Mouse (Mus musculus): ENCODE results near the gene Il11ra1.
A peak's percentile ranks its signal among the peaks of the same experiment; 100 is the strongest.
"Not testable (repeated sequence)": the region's sequence is repeated elsewhere in the genome, so short reads cannot be mapped to it uniquely, and the experiment has no call there.

Il11ra1 gene

DNA sequence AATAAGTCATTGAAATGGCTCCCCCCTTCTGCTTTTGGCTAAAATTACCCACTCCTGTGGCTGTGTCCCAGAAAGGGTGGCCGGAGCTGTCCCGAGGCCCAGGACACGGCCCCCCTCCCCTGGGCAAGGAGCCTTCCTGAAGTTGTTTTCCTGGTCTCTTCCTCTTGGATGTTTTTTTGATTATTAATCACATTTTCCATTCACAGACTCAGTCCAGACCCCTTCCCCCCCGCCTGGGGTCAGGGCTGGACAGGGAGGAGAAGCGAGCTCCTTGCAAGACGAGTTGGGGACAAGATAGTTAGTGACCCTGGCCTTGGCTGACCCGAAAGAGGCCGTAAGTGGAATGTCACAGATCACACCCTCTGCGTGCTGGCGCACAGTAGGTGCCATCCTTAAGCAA is at the start of gene Il11ra1:
Gene Il11ra1, plus strand, starts transcription at position 207 of the 400 bp plus-strand sequence.
- DNase-seq (ENCODE audit: low spot score) = not testable (repeated sequence)

DNA sequence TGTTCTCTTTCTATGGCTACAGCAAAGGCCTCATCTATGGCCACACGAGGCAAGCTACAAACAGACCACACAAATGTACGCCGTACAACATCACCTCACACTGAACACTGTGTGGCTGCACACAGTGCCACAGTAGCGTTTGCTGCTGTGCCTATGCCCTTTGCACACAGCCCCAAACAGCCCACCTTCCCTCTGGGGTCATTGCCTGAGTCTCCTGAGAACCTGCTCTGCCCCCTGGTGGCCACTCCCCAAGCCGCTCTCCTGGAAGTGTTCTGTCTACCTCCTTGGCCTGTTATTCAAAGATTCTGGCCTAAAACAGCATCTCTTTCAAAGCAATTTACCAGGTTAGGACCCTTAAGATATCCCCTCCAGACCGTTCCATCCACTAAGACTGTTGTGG is 46.5 kb upstream of the Il11ra1 start:
- DNase-seq (ENCODE audit: low spot score) = peak; percentile 53

DNA sequence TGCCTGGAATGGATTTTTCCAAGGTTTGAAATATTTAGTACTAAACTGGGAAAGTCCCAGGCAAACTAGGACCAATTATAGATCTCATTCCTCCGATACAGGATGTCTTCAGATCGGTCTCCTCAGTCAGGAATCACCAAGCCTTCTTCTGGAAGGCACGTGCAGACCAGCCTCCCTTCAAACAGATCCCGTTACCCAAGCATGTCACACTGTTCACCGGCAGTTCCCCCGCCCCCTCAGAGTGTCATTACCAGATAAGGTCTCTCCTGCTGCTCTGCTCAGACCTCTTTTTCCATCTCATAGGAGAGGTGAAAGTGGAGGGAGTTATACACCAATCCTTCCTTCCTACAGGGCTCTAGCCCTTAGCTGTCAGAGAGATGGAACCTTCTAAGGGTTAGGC is 46.1 kb upstream of the Il11ra1 start:
- DNase-seq (ENCODE audit: low spot score) = no peak

DNA sequence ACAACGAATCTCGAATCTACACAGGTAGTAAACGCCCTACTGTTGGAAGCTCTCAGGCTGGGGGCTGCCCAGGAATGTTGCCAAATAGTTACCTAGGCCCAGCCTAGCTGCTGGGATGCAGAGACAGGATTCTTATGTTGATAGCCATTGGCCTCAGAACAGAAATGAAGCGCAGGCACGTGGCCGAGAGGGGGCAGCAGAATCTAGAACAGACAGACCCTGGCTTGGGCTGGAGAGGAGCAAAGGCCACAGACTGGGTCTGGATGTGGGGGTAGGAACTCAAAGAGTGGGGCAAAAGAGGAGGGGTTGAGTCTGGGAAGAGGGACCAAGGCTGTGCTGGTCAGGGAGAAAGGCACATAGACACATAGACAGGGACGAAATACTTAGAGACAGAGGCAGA is 45.6 kb upstream of the Il11ra1 start:
- no peak for DNase-seq (ENCODE audit: low spot score)

DNA sequence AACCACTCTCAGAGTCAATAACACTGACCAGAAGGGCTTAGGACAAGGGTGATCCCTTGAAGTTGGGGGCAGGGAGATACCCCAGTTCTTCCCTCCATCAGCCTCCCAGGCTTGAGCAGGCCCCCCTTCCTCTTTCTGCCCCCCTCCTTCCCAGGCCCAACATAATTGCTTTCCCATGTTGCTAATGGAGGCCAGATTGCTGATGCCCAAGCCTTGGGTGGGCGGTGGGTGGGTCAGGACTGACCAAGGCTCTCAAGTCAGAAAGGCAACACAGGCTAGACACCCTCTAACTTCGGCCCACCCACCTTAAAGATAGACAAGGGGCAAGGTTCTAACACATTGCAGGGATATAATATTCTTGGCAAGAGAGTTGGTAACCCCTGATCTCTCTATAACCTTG is 44.3 kb upstream of the Il11ra1 start:
- no peak for DNase-seq (ENCODE audit: low spot score)

DNA sequence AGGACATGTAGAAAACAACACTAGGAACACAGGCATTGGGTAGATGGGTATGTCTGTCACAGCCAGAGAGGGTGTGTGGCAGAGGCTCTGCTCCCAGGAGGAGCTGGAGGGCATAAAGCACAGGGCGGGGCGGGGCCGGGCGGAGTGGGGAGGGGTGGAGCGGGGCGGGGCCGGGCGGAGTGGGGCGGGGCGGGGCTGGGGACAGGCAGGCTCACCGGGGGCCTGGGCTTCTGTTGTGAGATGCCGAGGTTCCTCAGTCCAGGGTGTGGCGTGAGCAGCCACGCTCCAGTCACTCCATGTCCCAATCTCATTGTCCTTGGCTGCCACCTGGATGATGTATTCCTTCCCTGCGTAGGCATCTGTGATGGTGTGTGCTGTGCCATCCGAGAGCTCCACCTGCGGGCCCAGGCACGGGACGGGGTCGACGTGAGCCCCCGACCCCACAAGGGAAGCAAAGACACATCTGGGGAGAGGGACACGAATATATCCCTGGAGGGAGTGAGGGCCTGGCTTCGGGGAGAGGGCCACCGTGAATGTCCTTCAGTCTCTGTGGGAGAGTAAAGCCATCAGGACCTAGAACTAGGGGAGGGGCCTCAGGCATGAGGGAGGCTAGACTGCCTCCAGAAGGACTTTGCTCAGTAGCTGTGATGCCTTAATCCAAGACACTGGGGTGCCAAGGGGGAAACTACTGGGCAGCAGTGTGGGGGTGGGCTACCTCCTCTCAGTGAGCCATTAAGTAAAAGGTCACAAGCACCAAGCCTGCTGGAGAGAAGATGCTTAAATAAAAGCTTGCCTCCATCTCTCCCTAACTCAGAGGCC is 41.0 kb upstream of the Il11ra1 start:
- no peak for DNase-seq (ENCODE audit: low spot score)

DNA sequence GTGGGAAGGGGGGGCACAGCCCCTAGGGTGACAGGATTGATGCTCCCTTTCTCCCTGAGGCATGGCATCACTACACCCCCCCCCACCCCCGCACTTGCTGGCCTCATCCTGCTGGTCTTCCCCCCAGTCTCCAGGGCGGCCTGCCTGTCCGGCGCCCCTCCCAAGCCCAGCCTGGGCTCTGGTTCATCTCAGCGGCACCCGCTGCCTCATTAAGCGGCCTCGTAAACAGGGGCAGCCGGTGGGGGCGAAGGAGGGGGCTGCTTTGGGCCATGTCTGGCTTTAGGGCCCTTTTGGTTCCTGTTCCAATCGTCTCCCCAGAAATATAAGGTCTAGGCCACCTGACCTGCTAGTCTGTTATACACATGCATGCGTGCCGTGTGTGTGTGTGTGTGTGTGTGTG is 40.2 kb upstream of the Il11ra1 start:
- no peak for DNase-seq (ENCODE audit: low spot score)

DNA sequence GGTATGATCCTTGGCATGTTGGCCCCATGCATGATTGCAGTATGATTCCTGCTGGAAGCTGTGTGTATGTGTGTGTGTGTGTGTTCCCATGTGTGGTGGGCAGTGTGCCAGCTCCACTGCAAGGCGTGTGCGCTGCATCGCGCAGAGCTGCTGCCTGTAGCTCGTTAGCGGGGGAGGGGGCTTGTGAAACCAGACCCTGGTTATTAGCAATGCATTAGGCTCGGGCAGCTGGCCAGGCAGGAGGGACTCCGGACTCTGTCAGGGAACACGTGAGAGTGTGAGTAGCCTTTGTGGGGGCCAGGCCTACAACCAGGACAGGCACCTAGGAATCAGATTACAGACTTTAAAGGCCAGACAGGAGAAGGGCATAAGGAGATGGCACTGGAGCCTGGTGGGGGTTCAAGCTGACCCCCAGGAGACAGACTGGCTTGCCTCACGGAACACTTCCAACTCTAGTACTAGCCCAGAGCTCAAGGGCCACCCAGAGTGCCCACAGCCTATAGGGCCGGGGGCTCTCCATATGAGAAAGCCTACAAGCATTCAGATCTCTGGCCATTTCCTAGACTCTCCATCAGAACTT is 38.8 kb upstream of the Il11ra1 start:
- DNase-seq (ENCODE audit: low spot score) = peak; percentile 40

DNA sequence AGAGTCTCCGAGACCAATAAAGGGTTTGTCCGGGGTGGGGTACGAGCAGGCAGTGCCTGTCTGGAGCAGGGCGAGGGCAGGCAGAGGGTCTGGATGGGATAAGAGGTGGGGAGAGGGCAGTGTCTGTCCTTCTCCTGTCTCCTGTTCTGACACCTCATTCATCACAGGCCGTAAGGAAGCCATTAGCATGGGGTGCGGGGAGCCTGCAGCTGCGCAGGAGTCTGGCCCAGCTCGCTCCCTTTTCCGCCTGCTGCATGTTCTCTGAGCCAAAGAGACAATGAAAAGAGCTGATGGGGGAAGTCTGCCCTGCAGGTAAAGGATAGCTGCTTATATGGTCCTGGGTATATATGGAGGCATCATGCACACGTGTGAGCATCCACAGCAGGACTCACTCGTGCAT is 37.1 kb upstream of the Il11ra1 start:
- DNase-seq (ENCODE audit: low spot score) = no peak

DNA sequence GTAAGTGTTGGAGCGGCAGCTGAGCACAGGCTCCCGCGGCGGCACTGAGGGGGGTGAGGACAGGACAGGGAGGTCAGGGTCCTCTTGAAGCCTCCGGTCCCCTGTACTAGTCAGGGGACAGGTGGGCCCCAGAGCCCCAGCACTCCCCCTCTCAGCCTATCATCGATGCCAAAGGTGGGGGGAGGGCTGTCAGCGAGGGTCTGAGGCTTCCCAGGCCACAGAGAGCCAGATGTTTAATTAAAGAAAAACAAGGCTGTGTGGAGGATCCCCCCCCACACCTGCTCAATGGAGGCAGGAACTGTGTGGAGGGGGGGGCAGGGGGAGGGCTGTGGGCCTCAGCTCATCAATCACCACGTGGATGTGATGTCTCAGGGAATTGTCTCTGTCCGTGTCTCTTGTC is 36.2 kb upstream of the Il11ra1 start:
- no peak for DNase-seq (ENCODE audit: low spot score)

DNA sequence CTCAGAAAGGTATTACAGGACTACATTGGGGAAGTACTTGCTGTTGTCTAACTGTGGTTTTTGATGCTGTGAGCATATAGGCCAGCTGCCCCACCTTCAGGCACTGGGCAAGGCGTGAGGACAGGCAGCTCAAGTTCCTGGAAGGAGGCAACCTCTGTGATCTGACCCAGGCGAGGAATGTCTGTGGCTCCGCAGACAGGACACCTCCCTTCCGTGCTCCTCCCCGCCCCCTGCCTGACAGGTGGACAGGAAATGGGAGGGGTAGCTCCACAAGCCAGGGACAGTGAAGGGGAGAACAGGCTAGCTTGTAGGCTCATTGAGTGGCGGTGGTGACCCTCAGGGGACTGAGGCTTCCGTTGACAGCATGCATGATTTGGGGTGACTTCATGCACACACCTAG is 35.3 kb upstream of the Il11ra1 start:
- no peak for DNase-seq (ENCODE audit: low spot score)

DNA sequence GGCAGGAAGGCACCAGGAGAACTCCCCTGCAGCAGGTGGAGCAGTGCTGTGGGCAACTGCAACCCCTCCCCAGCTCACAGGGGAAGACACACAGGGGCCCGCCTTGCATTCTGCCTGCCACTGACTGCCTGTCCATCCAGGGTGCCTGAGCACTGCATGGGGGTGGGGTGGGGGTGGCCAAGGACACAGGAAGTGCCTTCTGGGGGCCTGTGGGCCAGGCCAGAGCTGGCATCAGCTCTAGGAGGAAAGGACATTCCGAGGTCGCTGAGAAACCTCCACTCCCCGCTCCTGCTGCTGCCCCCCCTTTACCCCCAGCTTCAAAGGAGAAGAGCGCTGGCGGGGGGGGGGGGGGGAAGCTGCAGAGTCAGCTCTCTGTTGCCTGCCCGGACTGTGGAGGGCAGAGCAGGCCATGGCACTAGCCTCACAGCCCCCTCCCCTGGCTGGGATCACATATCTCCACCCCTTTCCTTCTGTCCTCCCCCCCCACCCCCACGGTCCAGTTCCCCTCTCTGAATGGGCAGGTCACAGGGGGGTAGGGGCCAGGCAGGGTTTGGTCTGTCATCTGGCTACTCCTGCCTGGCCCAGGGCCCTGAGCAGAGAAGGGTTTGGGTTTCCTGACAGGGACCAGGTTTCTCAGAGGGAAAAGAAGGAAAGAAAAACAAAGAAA is 34.6 kb upstream of the Il11ra1 start:
- DNase-seq (ENCODE audit: low spot score) = no peak

DNA sequence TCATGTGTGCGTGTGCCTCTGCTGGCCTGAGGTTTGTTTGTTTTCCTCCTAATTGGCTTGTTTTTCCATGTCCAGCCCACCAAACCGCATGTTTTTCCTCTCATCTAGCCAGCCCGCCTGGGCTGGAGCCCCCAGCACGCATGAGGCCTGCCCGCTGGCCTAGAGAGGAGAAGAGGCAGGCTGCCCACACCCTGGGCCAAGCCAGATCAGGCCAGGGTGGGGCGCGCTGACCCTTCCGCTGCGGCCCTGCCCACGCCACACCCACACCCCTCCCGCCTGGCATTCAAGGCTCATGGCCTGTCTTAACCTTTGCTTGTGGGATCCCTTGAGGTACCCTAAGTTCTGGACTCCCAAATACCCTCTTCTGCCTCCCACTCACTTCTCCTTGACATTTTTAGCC is 33.1 kb upstream of the Il11ra1 start:
- no peak for DNase-seq (ENCODE audit: low spot score)

DNA sequence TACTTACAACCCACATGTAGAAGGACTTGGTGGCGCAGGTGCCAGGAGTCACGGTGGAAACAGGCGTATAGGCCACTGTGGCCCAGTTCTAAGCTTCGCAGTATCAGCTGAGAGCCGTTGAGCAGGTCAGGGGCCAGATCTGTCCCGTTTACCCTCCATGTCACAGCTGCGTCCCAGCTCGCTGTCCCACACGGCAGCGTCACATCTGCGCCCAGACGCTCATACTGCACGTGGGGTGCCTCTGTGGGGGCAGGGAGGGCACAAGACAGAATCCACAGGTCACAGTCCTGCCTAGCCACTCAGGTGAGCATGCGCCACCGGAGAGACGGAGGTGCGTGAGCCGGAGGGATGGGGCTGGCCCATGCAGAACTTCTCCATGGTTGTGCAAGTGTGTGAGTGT is 29.0 kb upstream of the Il11ra1 start:
- no peak for DNase-seq (ENCODE audit: low spot score)

DNA sequence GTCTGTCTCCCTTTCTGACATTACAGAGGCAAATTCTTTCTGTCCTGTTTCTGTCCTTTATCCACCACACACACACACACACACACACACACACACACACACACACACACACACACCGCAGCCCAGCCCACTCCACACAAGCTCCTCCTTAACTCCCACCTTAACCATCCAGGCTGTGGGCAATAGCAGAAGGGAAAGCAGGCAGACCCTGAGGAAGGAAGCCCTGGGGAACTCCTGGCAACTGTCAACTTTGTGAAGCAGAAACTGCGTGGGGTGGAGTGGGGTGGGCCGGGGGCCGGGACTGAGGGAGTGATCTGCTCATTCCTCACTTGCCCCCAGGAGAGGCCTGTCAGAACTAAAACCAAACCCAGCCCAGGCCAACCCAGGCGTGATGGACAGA is 28.3 kb upstream of the Il11ra1 start:
- no peak for DNase-seq (ENCODE audit: low spot score)

DNA sequence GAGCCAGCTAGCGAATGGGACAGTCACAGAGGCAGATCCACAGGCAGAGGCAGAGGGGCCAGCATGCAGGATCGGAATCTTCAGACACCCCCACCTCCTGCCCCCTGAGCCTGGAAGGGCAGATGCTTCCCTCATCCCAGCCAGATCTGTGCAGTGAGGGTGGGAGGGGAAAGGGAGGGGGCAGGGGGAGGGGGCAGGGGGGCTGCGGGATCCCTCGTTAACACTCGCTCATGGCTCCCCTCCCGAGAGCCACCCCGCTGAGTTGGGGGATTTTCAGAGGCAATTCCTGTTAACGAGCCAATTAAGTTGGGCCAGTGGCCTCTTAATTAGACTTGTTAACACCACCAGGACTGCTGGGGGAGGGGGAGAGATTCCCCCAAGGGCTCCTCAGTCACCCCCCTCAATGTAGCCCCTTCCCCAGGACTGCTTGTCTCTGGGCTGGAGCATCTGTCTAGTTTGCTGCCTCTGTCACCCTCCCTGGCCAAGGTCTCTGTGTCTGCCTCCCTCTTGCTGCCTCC is 27.8 kb upstream of the Il11ra1 start:
- DNase-seq (ENCODE audit: low spot score) = no peak

DNA sequence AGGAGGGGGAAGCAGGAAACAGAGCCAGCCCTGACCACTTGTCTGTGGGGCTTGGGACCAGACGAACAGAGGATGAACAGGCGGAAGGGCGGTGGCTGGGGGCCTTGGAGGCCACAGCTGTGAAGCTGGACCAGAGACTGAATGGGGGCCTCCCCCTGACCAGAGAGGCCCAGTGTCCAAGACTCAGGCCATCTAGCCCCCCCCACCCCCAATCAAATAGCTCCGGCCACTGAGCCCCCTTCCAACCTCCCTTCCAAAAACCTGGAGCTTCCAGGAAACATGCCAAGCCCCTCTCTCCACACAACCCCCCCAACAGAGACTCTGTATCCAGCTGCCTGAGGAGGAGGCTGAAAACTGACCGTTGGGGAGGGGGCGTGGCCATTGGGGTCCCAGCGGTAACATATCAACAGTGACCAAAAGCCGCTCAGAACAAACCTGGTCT is 27.2 kb upstream of the Il11ra1 start:
- no peak for DNase-seq (ENCODE audit: low spot score)

DNA sequence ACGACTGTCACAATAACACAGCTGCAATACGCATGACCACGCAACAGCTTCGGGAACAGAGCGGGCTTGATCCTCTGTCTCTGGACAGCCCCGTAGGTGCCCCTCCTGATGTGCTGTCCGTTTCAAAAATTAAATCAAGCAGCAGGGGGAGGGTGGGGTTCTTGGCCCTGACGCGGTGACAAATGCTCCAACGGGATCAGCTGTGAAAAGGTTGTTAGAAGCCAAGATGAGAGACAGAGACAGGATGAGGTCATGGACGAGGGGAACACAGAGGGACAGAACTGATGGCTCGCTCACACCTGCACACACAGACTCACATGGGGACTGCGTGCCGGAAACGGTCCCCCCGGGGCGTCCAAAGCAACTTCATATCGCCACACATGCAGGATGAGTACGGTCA is 26.6 kb upstream of the Il11ra1 start:
- DNase-seq (ENCODE audit: low spot score) = no peak

DNA sequence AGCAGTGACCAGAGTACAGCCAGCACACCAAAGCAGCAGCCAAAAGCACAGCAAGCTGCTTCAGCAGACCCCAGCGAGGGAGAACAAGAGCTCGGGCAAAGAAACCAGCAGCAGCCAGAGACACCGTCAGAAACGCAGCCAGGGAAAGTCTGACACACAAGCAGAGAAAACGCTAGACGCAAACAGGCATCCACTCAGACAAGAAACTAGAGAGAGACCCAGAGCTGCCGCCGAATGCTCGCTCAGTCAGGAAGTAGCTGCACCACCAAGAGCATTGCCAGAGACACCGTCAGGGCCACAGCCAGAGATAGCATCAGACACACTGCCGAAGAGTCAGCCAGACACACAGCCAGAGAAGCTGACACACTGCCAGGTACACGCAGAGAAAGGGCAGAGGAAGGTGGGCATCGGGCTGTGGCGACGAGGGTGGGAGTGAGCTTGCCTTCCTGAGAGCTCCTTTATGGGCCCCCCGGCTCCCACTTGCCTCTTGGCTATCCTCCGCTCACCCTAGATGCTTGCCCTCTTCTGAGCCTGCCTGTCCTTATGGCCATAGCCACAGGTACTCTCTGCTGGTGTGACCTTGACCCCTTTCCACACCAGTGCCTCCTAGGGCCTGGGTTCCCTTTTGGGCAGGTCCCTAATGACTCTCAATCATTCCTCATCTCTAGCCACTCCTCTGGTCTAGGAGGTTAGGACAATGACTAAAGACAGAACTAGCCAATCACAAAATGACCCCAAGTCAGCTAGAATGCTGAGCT is 23.4 kb upstream of the Il11ra1 start:
- DNase-seq (ENCODE audit: low spot score) = no peak

DNA sequence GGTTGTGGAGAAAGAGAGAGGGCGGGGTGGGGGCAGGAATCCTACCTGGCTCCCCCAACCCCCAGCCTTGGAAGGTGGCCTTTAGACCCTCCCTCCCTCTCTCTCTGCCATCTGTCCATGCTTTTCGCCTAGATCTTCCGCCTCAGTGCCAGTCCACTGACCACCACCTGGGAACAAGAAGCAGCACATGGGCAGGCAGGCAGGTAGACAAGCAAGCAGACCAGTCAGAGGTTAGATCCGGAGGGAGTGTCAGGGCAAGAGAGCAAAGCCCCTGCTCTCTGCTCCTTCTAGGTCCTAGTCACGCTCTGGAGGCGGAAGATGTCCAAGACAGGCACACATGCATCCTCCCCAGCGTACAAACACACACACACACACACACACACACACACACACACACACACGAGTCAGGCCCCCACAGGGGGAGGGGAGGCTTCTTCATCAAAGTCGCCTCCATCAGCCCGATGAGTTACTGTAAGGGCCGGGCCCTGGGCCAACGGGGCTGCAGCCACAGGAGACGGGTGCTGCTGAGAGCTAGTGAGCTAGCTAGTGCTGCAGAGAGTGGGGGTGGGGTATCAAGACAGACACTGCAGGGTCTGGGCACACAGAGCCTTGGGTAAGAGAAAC is 22.7 kb upstream of the Il11ra1 start:
- DNase-seq (ENCODE audit: low spot score) = no peak

DNA sequence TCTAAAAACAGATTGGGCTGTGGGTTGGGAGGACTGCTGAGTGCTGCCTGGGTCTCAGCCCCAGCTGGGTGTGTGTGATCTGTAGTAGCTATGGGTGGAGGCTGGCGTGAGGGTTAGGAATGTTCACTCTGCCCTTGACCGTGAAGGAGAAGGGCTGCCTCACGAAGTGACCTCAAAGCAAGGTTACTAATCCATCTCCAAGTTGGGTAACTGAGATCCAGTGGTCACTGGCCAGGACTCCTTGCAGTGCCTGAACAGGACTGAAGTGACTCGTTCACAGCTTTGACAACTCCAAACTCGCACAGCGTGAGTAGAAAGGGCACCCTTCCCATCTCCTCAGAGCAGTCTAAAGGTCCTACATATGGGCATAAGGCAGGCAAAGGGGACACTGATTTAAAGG is 20.9 kb upstream of the Il11ra1 start:
- no peak for DNase-seq (ENCODE audit: low spot score)

DNA sequence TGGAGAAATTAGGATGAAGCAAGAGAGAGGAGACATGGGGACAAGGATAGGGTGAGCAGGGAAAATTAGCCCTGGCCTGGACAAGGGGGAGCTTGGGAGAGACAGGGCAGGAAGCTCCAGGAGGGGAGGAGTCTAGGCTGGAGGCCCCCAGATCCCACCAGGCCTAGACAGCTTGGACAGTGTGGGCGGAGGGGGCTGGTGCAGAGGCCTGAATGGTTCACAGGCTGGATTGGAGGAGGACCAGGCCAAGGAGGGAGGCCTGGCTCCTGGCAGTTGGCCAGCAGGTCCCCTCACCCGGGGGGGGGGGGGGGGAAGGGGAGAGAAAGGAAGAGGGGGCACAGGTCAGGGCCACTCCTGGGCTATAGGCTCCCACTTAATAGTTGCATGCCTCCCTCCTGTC is 20.5 kb upstream of the Il11ra1 start:
- no peak for DNase-seq (ENCODE audit: low spot score)
